Mouse (Mus musculus) testis, postnatal 14 days (tissue): ENCODE measurements at regions not wholly inside any gene's neighbourhood (a gene's known extent, or its start where the extent isn't known, plus 50 kb on each side); places are given as distances from the start of the nearest gene placed in this dataset.

Source experiments
- DNase-seq: peaks from one replicate; pipeline ENCODE4 v3.0.0; 2021; ENCODE audit warnings: low spot score

GRCm38 (mm10) chr14:72850884-72851283 is 141.1 kb upstream of the Fndc3a start:
- no peak for DNase-seq

GRCm38 (mm10) chr14:72848271-72848955 is 138.6 kb upstream of the Fndc3a start:
- DNase-seq: no peak

- no peak for DNase-seq
Measured at GRCm38 (mm10) chr14:72847466-72847865, 137.7 kb upstream of the Fndc3a start.

- DNase-seq: no peak
Measured at GRCm38 (mm10) chr14:72845621-72846440, 136.0 kb upstream of the Fndc3a start.

- DNase-seq: no peak
Measured at GRCm38 (mm10) chr14:72844753-72845369, 135.1 kb upstream of the Fndc3a start.

GRCm38 (mm10) chr14:72841753-72842152 is 131.9 kb upstream of the Fndc3a start:
- no peak for DNase-seq

GRCm38 (mm10) chr14:72835158-72835557 is 125.4 kb upstream of the Fndc3a start:
- DNase-seq: no peak

- DNase-seq: no peak
Measured at GRCm38 (mm10) chr14:72829261-72829660, 119.5 kb upstream of the Fndc3a start.

- no peak for DNase-seq
Measured at GRCm38 (mm10) chr14:72825549-72825948, 115.7 kb upstream of the Fndc3a start.

- no peak for DNase-seq
Measured at GRCm38 (mm10) chr14:72822231-72822615, 112.4 kb upstream of the Fndc3a start.

GRCm38 (mm10) chr14:72821517-72822230 is 111.9 kb upstream of the Fndc3a start:
- DNase-seq: no peak

- no peak for DNase-seq
Measured at GRCm38 (mm10) chr14:72819037-72819436, 109.2 kb upstream of the Fndc3a start.

- no peak for DNase-seq
Measured at GRCm38 (mm10) chr14:72817764-72818163, 108.0 kb upstream of the Fndc3a start.

GRCm38 (mm10) chr14:72816847-72817246 is 107.0 kb upstream of the Fndc3a start:
- no peak for DNase-seq

GRCm38 (mm10) chr14:72809138-72809537 is 99.3 kb upstream of the Fndc3a start:
- DNase-seq: no peak

GRCm38 (mm10) chr14:72807947-72808346 is 98.1 kb upstream of the Fndc3a start:
- no peak for DNase-seq

GRCm38 (mm10) chr14:72807286-72807685 is 97.5 kb upstream of the Fndc3a start:
- no peak for DNase-seq

GRCm38 (mm10) chr14:72806598-72806997 is 96.8 kb upstream of the Fndc3a start:
- DNase-seq: no peak

- no peak for DNase-seq
Measured at GRCm38 (mm10) chr14:72803579-72803978, 93.8 kb upstream of the Fndc3a start.

GRCm38 (mm10) chr14:72790654-72791053 is 80.9 kb upstream of the Fndc3a start:
- DNase-seq: no peak

GRCm38 (mm10) chr14:72786929-72787328 is 77.1 kb upstream of the Fndc3a start:
- DNase-seq: no peak

- peak; percentile 23 for DNase-seq
Measured at GRCm38 (mm10) chr14:72783248-72783647, 73.4 kb upstream of the Fndc3a start.
